Comparison of ENCODE assay signal across 28 mouse cellular contexts in genomic region chr2:31076351-31077140, GRCm38 (mm10).
DNase-seq lines count a peak whose midpoint lies in the region; ATAC-seq and TF ChIP-seq lines count a peak whose summit lies in the region.
"Had no signal": no experiment of that assay in that cellular context is flagged by ENCODE, and none has a peak within 500 bp of the region (broad histone marks: within the 10 kb centered on the region; RNA-seq: fewer than 3 reads in every experiment).

No protein-coding gene starts in this region.

- ATAC-seq in embryonic facial prominence, embryonic 15.5 days (ENCODE audit: insufficient number of reproducible peaks, low FRiP score, low TSS enrichment, low read depth), result no peak
- peak; percentile 18; the same call in 1 of the 2 replicates for ATAC-seq in granulocyte monocyte progenitor cell, adult 5-6 weeks (replicated peaks; ENCODE audit: poor library complexity, severe bottlenecking)
- ATAC-seq in intestine, embryonic 15.5 days, result no peak
- ATAC-seq: forebrain, embryonic 14.5 days; midbrain, embryonic 15.5 days had no signal

- no peak overlapping the region for H3K4me2 ChIP-seq in embryonic facial prominence, embryonic 15.5 days (replicated peaks)
- H3K4me2 ChIP-seq in CH12.LX (ENCODE audit: insufficient read depth, low read depth, poor library complexity, severe bottlenecking), result no peak overlapping the region
- no peak overlapping the region for H3K4me2 ChIP-seq in intestine, embryonic 15.5 days (replicated peaks)
- H3K4me2 ChIP-seq: heart, embryonic 15.5 days; hindbrain, embryonic 15.5 days; liver, embryonic 15.5 days; lung, embryonic 15.5 days; midbrain, embryonic 15.5 days had no signal

- no peak for TF ChIP-seq EP300 in CH12.LX (IDR thresholded peaks at IDR 0.05; ENCODE audit: low read length)

- H3K4me3 ChIP-seq in embryonic facial prominence, embryonic 15.5 days (replicated peaks), result no peak overlapping the region
- H3K4me3 ChIP-seq in embryonic facial prominence, embryonic 10.5 days, result no peak overlapping the region
- H3K4me3 ChIP-seq in CH12.LX (replicated peaks in 1 of 3; ENCODE audit: low read depth in 2 of 3, low read length in 2 of 3, poor library complexity in 1 of 3), result no peak overlapping the region
- H3K4me3 ChIP-seq in bone marrow, adult 2 months (replicated peaks; ENCODE audit: control insufficient read depth, low read depth, low read length), result no peak overlapping the region
- H3K4me3 ChIP-seq in intestine, embryonic 15.5 days (replicated peaks), result no peak overlapping the region
- H3K4me3 ChIP-seq: erythroblast, embryonic 14.5 days; heart, embryonic 15.5 days; hindbrain, embryonic 15.5 days; liver, embryonic 15.5 days; lung, embryonic 15.5 days; midbrain, embryonic 15.5 days had no signal

- H3K36me3 ChIP-seq in embryonic facial prominence, embryonic 15.5 days, result peaks cover 44% of the 10 kb centered on the region
- H3K36me3 ChIP-seq in embryonic facial prominence, embryonic 10.5 days (replicated peaks), result peaks cover 51% of the 10 kb centered on the region
- peaks cover 61 to 90% of the 10 kb centered on the region in 2 experiments for H3K36me3 ChIP-seq in CH12.LX (replicated peaks in 1 of 2; ENCODE audit: control insufficient read depth in 1 of 2, insufficient read depth in 1 of 2, low read length in 1 of 2)
- H3K36me3 ChIP-seq in intestine, embryonic 15.5 days, result 0 out of 2 replicates have a peak, but pooled peaks cover 2% of the 10 kb centered on the region
- H3K36me3 ChIP-seq: liver, embryonic 15.5 days; midbrain, embryonic 15.5 days had no signal

- TF ChIP-seq POLR2A in CH12.LX (IDR thresholded peaks at IDR 0.05; ENCODE audit: low read depth, low read length), result no peak
- no peak for TF ChIP-seq POLR2A in bone marrow, adult 2 months (IDR thresholded peaks at IDR 0.05; ENCODE audit: borderline replicate concordance, control insufficient read depth, low read depth, low read length)

- H3K4me1 ChIP-seq in embryonic facial prominence, embryonic 15.5 days, result peaks cover 2% of the 10 kb centered on the region; the same call in 1 of the 2 replicates
- H3K4me1 ChIP-seq in embryonic facial prominence, embryonic 10.5 days, result no peaks in the 10 kb centered on the region; the same call in 1 of the 2 replicates
- H3K4me1 ChIP-seq in CH12.LX (ENCODE audit: control insufficient read depth in 1 of 2, insufficient read depth in 2 of 2), result peaks cover 21 to 78% of the 10 kb centered on the region in 2 experiments
- peaks cover 10% of the 10 kb centered on the region for H3K4me1 ChIP-seq in bone marrow, adult 2 months (ENCODE audit: control insufficient read depth, insufficient read depth, low read length)
- H3K4me1 ChIP-seq in intestine, embryonic 15.5 days (replicated peaks), result no peaks in the 10 kb centered on the region
- H3K4me1 ChIP-seq: hindbrain, embryonic 15.5 days; lung, embryonic 15.5 days; midbrain, embryonic 15.5 days had no signal

- WGBS in embryonic facial prominence, embryonic 15.5 days, result 86% methylated on average over 16 of the region's 16 CpGs
- WGBS in embryonic facial prominence, embryonic 10.5 days, result 95% methylated on average over 16 of the region's 16 CpGs
- WGBS in bone marrow, adult 2 months, result 61% methylated on average over 16 of the region's 16 CpGs
- WGBS in intestine, embryonic 15.5 days, result 91% methylated on average over 16 of the region's 16 CpGs

- TF ChIP-seq RAD21 in CH12.LX (IDR thresholded peaks at IDR 0.05; ENCODE audit: low read depth, low read length), result no peak

- dilution Hi-C loops in CH12.LX (cut with MboI; ENCODE audit: extremely low pct_ligation_motif_present, extremely low pct_unique_long_range_greater_than_20kb, low sequenced_read_pairs), result no loop called here

- H3K27me3 ChIP-seq in embryonic facial prominence, embryonic 15.5 days, result no peaks in the 10 kb centered on the region
- no peaks in the 10 kb centered on the region for H3K27me3 ChIP-seq in embryonic facial prominence, embryonic 10.5 days (replicated peaks; ENCODE audit: low read depth, poor library complexity, severe bottlenecking)
- no peaks in the 10 kb centered on the region for H3K27me3 ChIP-seq in CH12.LX (replicated peaks)
- H3K27me3 ChIP-seq in intestine, embryonic 15.5 days (replicated peaks), result no peaks in the 10 kb centered on the region
- H3K27me3 ChIP-seq: heart, embryonic 15.5 days; hindbrain, embryonic 15.5 days; liver, embryonic 15.5 days; lung, embryonic 15.5 days; midbrain, embryonic 15.5 days had no signal

- no peaks in the 10 kb centered on the region for H3K9me3 ChIP-seq in embryonic facial prominence, embryonic 15.5 days (replicated peaks)
- peaks cover 7% of the 10 kb centered on the region; the same call in 1 of the 2 replicates for H3K9me3 ChIP-seq in embryonic facial prominence, embryonic 10.5 days
- H3K9me3 ChIP-seq in CH12.LX (replicated peaks; ENCODE audit: low read length), result peaks cover 10% of the 10 kb centered on the region
- H3K9me3 ChIP-seq in intestine, embryonic 15.5 days, result no peaks in the 10 kb centered on the region; the same call in 1 of the 2 replicates
- H3K9me3 ChIP-seq: heart, embryonic 15.5 days; hindbrain, embryonic 15.5 days; liver, embryonic 15.5 days; lung, embryonic 15.5 days; midbrain, embryonic 15.5 days had no signal

- DNase-seq in embryonic facial prominence, embryonic 10.5 days (ENCODE audit: low spot score), result no peak
- no peak for DNase-seq in CH12.LX (ENCODE audit: extremely low read depth)
- DNase-seq in neural tube, embryonic 10.5 days (ENCODE audit: extremely low spot score, low spot score), result no peak
- DNase-seq in heart, postnatal 4 days, result no peak
- DNase-seq: adrenal gland, postnatal 36 days; cerebellum, adult 8-10 months; gastrocnemius, postnatal 25 days; heart, postnatal 36 days; kidney, postnatal 4 days; layer of hippocampus, adult 9-11 months; left cerebral cortex, postnatal 4 days; liver; lung, postnatal 36 days; right cerebral cortex, adult 18-20 months; thymus, adult 2 months; thymus, postnatal 4 days had no signal

- TF ChIP-seq CTCF in CH12.LX (conservative IDR thresholded peaks at IDR 0.05 in 1 of 2, IDR thresholded peaks at IDR 0.05 in 1 of 2; ENCODE audit: low read depth in 2 of 2, low read length in 2 of 2), result no peak
- no peak for TF ChIP-seq CTCF in bone marrow, adult 2 months (IDR thresholded peaks at IDR 0.05; ENCODE audit: control insufficient read depth, insufficient read depth, low read length)

- H3K79me2 ChIP-seq in CH12.LX (replicated peaks; ENCODE audit: control insufficient read depth, extremely low read depth, insufficient read depth, poor library complexity, severe bottlenecking), result peaks cover 5% of the 10 kb centered on the region; the same call in 1 of the 2 replicates

- in situ Hi-C loops in CH12.LX (cut with MboI; ENCODE audit: low pct_ligation_motif_present, low pct_unique_long_range_greater_than_20kb, low sequenced_read_pairs), result no loop called here

- H3K27ac ChIP-seq in embryonic facial prominence, embryonic 15.5 days (replicated peaks), result 0 out of 2 replicates have a peak overlapping the region, but pooled peaks have one; percentile 23
- no peak overlapping the region for H3K27ac ChIP-seq in embryonic facial prominence, embryonic 10.5 days (replicated peaks)
- peak overlapping the region; percentile 52 for H3K27ac ChIP-seq in CH12.LX (ENCODE audit: insufficient read depth, low read depth)
- H3K27ac ChIP-seq in bone marrow, adult 2 months (ENCODE audit: control insufficient read depth, insufficient read depth, low read depth, low read length, poor library complexity), result peak overlapping the region; percentile 25; the same call in 1 of the 2 replicates
- no peak overlapping the region for H3K27ac ChIP-seq in intestine, embryonic 15.5 days
- H3K27ac ChIP-seq: heart, embryonic 15.5 days; hindbrain, embryonic 15.5 days; liver, embryonic 15.5 days; lung, embryonic 15.5 days; midbrain, embryonic 15.5 days; stomach, postnatal 0 days had no signal

- no peak overlapping the region for H3K9ac ChIP-seq in embryonic facial prominence, embryonic 15.5 days
- no peak overlapping the region for H3K9ac ChIP-seq in CH12.LX (ENCODE audit: insufficient read depth, low read depth)
- H3K9ac ChIP-seq in intestine, embryonic 15.5 days, result no peak overlapping the region
- H3K9ac ChIP-seq: heart, embryonic 15.5 days; hindbrain, embryonic 15.5 days; liver, embryonic 15.5 days; lung, embryonic 15.5 days; midbrain, embryonic 15.5 days had no signal

TF ChIP-seq in CH12.LX, 34 proteins besides CTCF, POLR2A, EP300 and RAD21:
- TF ChIP-seq KAT2A (IDR thresholded peaks at IDR 0.05; ENCODE audit: insufficient replicate concordance, low read length), result no peak
- no peak for TF ChIP-seq USF2 (conservative IDR thresholded peaks at IDR 0.05; ENCODE audit: low read depth, low read length)
- TF ChIP-seq HCFC1 (IDR thresholded peaks at IDR 0.05; ENCODE audit: low read depth, low read length), result no peak
- TF ChIP-seq SMC3 (IDR thresholded peaks at IDR 0.05; ENCODE audit: low read depth, low read length), result no peak

Comparison
In these comparisons a context has a peak if more than half of its experiments do, and no peak if none do; other contexts are left out.
1. H3K27ac ChIP-seq: peak in embryonic facial prominence, embryonic 15.5 days (single experiment), CH12.LX (single experiment) and bone marrow, adult 2 months (single experiment); none in embryonic facial prominence, embryonic 10.5 days (single experiment) and intestine, embryonic 15.5 days (single experiment).